Mouse (Mus musculus): ENCODE data around the gene Olfr1261. TPM values are rescaled to one million over a fixed set of nuclear protein-coding genes. Genes with fewer than 3 reads are reported as not detected.

Gene Olfr1261
- not detected for polyA plus RNA-seq (2014; fragmentation: Illumina TruSeq; extraction: RNeasy Lipid Tissue Mini Kit (QIAGEN cat#74804); ENCODE audit: low read depth, low replicate concordance)

DNA sequence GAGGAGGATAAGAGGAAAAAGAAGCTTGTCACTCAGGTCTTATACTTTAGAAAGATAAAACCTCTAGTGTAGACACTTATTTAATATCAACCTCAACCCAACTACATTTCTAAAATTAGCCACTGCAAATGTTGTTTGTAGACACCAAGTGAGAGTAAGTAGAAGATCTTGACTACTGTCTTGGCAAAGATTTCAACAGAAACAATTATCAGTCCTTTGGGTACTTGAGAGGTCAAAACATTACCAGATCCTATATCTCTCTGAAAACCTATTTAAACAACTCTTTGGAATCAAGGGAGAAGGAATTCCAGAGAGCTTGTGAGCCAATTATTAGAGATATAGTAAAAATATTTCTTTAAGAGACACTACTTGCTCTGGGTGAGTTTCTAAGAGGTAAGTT lies at the start of gene Olfr1261:
Gene Olfr1261 (plus strand): TSS at position 301 of the 400 bp plus-strand sequence.

DNA sequence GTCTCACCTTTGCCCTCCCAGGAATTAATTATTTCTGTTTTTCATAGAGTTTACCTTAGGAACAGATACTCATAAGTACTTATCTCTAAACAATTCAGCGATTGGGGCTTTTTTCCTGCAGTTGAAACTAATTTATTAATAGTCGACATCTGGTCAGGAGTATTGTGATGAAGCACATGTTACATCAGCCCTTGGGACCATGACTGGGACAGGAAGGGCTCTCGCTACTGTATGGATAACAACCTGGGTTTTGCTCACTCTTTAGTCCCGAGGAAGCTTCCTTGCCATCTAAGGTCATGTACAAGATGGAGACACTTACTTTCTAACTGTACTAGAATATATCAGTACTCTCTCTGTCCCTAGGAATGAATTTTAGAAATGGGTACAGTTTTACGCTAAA lies 42.5 kb upstream of the Olfr1261 start, which contains the start of gene Olfr1259:
Gene Olfr1259 (minus strand): TSS at position 101 of the 400 bp plus-strand sequence.

DNA sequence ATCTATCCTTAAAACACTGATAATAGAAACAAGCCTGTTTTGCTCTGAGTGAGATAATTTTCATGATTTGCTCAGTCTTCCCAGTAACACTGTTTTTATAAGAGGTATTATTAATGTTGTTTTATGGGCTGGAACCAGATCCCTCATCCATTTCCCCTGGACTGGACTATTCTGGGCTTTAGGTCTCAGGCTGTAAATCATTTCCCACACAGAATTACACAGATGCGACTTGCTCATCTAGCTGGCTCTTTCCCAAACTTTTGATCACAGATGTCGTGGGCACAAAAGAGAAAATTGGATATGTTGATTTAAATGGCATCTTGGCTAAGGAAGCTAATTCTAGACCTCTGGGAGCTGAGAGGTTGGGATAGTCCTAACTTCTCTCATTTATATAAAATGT lies 16.8 kb upstream of the Olfr1261 start, which contains the start of gene Olfr1260:
Gene Olfr1260 (plus strand): TSS at position 157 of the 400 bp plus-strand sequence.

DNA sequence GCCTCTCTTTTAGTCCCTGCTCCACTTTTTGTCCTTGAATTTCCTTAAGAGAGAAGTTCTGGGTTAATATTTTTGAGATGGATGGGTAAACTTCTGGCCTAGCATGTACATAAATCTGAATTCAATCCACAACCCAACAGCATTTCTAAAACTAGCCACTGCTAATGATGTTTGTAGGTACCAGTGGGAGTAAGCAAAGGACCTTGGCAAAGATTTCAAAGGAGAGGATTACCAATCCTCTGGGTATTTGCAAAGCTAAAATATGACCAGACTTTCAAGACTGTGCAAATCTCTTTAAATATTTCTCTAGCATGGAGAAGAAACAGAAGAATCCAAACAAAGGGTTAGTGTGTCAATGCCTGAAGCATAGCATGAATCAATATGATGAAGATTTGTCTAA lies 8.8 kb downstream of the Olfr1261 start, which contains the start of gene Olfr1262:
Gene Olfr1262 (plus strand): TSS at position 301 of the 400 bp plus-strand sequence.

DNA sequence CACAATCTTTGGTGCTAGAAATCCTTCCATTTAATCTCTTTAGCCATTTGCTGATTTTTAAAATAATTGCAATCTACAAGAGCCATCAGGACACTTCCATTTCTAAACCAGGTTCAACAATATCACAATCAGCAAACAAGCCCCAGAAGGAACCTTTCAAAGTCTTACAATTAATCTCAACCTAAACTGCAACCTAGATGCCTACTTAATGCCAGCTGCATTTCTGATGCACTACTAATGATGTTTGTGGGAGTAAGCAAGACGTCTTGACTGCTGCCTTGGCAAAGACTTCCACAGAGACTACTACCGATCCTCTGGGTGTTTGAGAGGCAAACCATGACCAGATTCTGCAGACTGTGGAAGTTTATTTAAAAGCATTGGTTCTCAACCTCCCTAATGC lies 20.8 kb downstream of the Olfr1261 start, which contains the start of gene Olfr1263:
Gene Olfr1263 (plus strand): TSS at position 301 of the 400 bp plus-strand sequence.

DNA sequence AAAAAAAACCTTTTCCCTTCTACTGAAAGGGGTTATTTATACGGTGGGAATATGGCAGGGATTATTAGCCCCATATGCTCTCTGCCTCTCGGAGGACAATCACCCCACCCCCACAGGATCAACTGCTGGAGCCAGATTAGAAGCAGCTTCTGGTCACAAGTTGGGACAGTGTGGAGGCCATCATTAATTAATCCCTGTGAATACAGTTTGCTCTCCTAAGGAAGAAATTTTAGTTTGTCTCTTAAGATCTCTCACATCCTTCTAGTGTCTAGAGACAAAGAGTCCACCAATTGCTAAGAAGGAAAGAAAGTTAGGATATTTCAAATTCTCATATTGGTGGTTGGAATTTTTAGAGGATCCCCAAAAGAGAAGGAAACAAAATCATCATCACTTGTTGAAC lies 34.5 kb downstream of the Olfr1261 start, which contains the start of gene Olfr1264:
Gene Olfr1264 (minus strand): TSS at position 101 of the 400 bp plus-strand sequence.

DNA sequence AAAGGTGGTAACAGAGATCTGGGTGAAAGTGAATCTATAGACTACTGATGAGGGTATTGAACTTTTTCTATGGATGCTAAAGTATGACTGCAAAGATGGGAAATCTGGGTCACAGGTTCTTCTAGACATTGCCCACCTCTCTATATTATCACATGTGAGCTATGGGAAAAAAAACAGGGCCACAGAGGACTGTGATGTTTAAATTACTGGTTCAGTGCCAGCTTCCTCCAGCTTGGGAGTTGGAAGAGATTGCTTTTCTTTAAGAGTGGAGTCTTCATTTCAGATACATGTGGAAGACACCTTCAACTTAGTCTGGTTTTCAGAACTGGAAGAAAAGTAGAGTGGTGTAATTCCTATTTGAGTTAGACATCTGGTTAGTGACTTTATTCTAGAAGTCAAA lies 44.0 kb downstream of the Olfr1261 start, which contains the start of gene Olfr1265:
Gene Olfr1265 (plus strand): TSS at position 301 of the 400 bp plus-strand sequence.

Other genes with a start within 250 kb of the Olfr1261 start
- not detected for gene Olfr1253, start 234.1 kb upstream of the Olfr1261 start, polyA plus RNA-seq (2014; fragmentation: Illumina TruSeq; extraction: RNeasy Lipid Tissue Mini Kit (QIAGEN cat#74804); ENCODE audit: low read depth, low replicate concordance)
- not detected for gene Olfr1254, start 197.6 kb upstream of the Olfr1261 start, polyA plus RNA-seq (2014; fragmentation: Illumina TruSeq; extraction: RNeasy Lipid Tissue Mini Kit (QIAGEN cat#74804); ENCODE audit: low read depth, low replicate concordance)
- not detected for gene Olfr1255, start 179.2 kb upstream of the Olfr1261 start, polyA plus RNA-seq (2014; fragmentation: Illumina TruSeq; extraction: RNeasy Lipid Tissue Mini Kit (QIAGEN cat#74804); ENCODE audit: low read depth, low replicate concordance)
- not detected for gene Olfr1256, start 149.7 kb upstream of the Olfr1261 start, polyA plus RNA-seq (2014; fragmentation: Illumina TruSeq; extraction: RNeasy Lipid Tissue Mini Kit (QIAGEN cat#74804); ENCODE audit: low read depth, low replicate concordance)
- gene Olfr48, start 143.0 kb upstream of the Olfr1261 start, polyA plus RNA-seq (2014; fragmentation: Illumina TruSeq; extraction: RNeasy Lipid Tissue Mini Kit (QIAGEN cat#74804); ENCODE audit: low read depth, low replicate concordance), result not detected
- gene Olfr1257, start 112.8 kb upstream of the Olfr1261 start, polyA plus RNA-seq (2014; fragmentation: Illumina TruSeq; extraction: RNeasy Lipid Tissue Mini Kit (QIAGEN cat#74804); ENCODE audit: low read depth, low replicate concordance), result not detected
- not detected for gene Olfr1258, start 63.9 kb upstream of the Olfr1261 start, polyA plus RNA-seq (2014; fragmentation: Illumina TruSeq; extraction: RNeasy Lipid Tissue Mini Kit (QIAGEN cat#74804); ENCODE audit: low read depth, low replicate concordance)
- gene Olfr1259, start 42.6 kb upstream of the Olfr1261 start, polyA plus RNA-seq (2014; fragmentation: Illumina TruSeq; extraction: RNeasy Lipid Tissue Mini Kit (QIAGEN cat#74804); ENCODE audit: low read depth, low replicate concordance), result not detected
- gene Olfr1260, start 16.9 kb upstream of the Olfr1261 start, polyA plus RNA-seq (2014; fragmentation: Illumina TruSeq; extraction: RNeasy Lipid Tissue Mini Kit (QIAGEN cat#74804); ENCODE audit: low read depth, low replicate concordance), result not detected
- gene Olfr1262, start 8.9 kb downstream of the Olfr1261 start, polyA plus RNA-seq (2014; fragmentation: Illumina TruSeq; extraction: RNeasy Lipid Tissue Mini Kit (QIAGEN cat#74804); ENCODE audit: low read depth, low replicate concordance), result not detected
- gene Olfr1263, start 20.9 kb downstream of the Olfr1261 start, polyA plus RNA-seq (2014; fragmentation: Illumina TruSeq; extraction: RNeasy Lipid Tissue Mini Kit (QIAGEN cat#74804); ENCODE audit: low read depth, low replicate concordance), result not detected
- not detected for gene Olfr1264, start 34.4 kb downstream of the Olfr1261 start, polyA plus RNA-seq (2014; fragmentation: Illumina TruSeq; extraction: RNeasy Lipid Tissue Mini Kit (QIAGEN cat#74804); ENCODE audit: low read depth, low replicate concordance)
- gene Olfr1265, start 44.1 kb downstream of the Olfr1261 start, polyA plus RNA-seq (2014; fragmentation: Illumina TruSeq; extraction: RNeasy Lipid Tissue Mini Kit (QIAGEN cat#74804); ENCODE audit: low read depth, low replicate concordance), result not detected
- gene Olfr140, start 72.4 kb downstream of the Olfr1261 start, polyA plus RNA-seq (2014; fragmentation: Illumina TruSeq; extraction: RNeasy Lipid Tissue Mini Kit (QIAGEN cat#74804); ENCODE audit: low read depth, low replicate concordance), result not detected
- not detected for gene Olfr1269, start 130.2 kb downstream of the Olfr1261 start, polyA plus RNA-seq (2014; fragmentation: Illumina TruSeq; extraction: RNeasy Lipid Tissue Mini Kit (QIAGEN cat#74804); ENCODE audit: low read depth, low replicate concordance)
- not detected for gene Olfr32, start 151.1 kb downstream of the Olfr1261 start, polyA plus RNA-seq (2014; fragmentation: Illumina TruSeq; extraction: RNeasy Lipid Tissue Mini Kit (QIAGEN cat#74804); ENCODE audit: low read depth, low replicate concordance)
- gene Olfr1270, start 161.9 kb downstream of the Olfr1261 start, polyA plus RNA-seq (2014; fragmentation: Illumina TruSeq; extraction: RNeasy Lipid Tissue Mini Kit (QIAGEN cat#74804); ENCODE audit: low read depth, low replicate concordance), result not detected
- not detected for gene Olfr1506, start 233.3 kb downstream of the Olfr1261 start, polyA plus RNA-seq (2014; fragmentation: Illumina TruSeq; extraction: RNeasy Lipid Tissue Mini Kit (QIAGEN cat#74804); ENCODE audit: low read depth, low replicate concordance)